Mouse (Mus musculus): Measurements from ENCODE around the gene Ces1f. TPM values are rescaled to one million over a fixed set of nuclear protein-coding genes. Genes with fewer than 3 reads are reported as not detected.

The Ces1f gene
- total RNA-seq, 2 experiments from 2014 or later, result 17.3 to 29.2 TPM

- no peak for DNase-seq (ENCODE audit: low spot score in 2 of 2)
Measured at GRCm38 (mm10) chr8:93217375-93217774, 62.2 kb downstream of the Ces1f start.

- DNase-seq (ENCODE audit: low spot score in 2 of 2), result peak in 1 of 2 experiments; percentile 10
Measured at GRCm38 (mm10) chr8:93211091-93211490, 68.5 kb downstream of the Ces1f start.

Other genes with a start within 250 kb of the Ces1f start
- gene Ces1a, start 231.6 kb downstream of the Ces1f start, total RNA-seq (2021), result not detected
- not detected for gene Ces1b, start 199.7 kb downstream of the Ces1f start, total RNA-seq (2021)
- under 1 TPM in 1 of 2 experiments, not detected in 1; 0.70 TPM for gene Ces1c, start 148.5 kb downstream of the Ces1f start, total RNA-seq (2021)
- gene Ces1d, start 81.9 kb downstream of the Ces1f start, total RNA-seq (2021), result 100 to 1,000 TPM; 268 to 434 TPM
- under 1 TPM in 1 of 2 experiments, not detected in 1; 0.27 TPM for gene Ces1e, start 50.1 kb downstream of the Ces1f start, total RNA-seq (2021)
- under 1 TPM; 0.16 to 0.20 TPM for gene Ces1g, start 57.6 kb upstream of the Ces1f start, total RNA-seq (2021)
- gene Ces1h, start 100.0 kb upstream of the Ces1f start, total RNA-seq (2021), result not detected